Mouse (Mus musculus): ENCODE data around the gene Uhrf1bp1l.
A peak's percentile ranks its signal among the peaks of the same experiment; 100 is the strongest.
"Not testable (repeated sequence)": the region's sequence is repeated elsewhere in the genome, so short reads cannot be mapped to it uniquely, and the experiment has no call there.

Uhrf1bp1l gene

GRCm38 (mm10) chr10:89744871-89745665, at the start of gene Uhrf1bp1l:
TSS of gene Uhrf1bp1l (plus strand) at chr10:89744991.
- DNase-seq: peak; percentile 90

GRCm38 (mm10) chr10:89695194-89695911, 49.4 kb upstream of the Uhrf1bp1l start:
- no peak for DNase-seq

GRCm38 (mm10) chr10:89696270-89696669, 48.5 kb upstream of the Uhrf1bp1l start:
- not testable (repeated sequence) for DNase-seq

GRCm38 (mm10) chr10:89697956-89698355, 46.8 kb upstream of the Uhrf1bp1l start:
- no peak for DNase-seq

GRCm38 (mm10) chr10:89703042-89703441, 41.7 kb upstream of the Uhrf1bp1l start:
- DNase-seq: no peak

GRCm38 (mm10) chr10:89707397-89707796, 37.4 kb upstream of the Uhrf1bp1l start:
- DNase-seq: no peak

GRCm38 (mm10) chr10:89708720-89709119, 36.1 kb upstream of the Uhrf1bp1l start:
- DNase-seq: no peak

GRCm38 (mm10) chr10:89714910-89715309, 29.9 kb upstream of the Uhrf1bp1l start:
- no peak for DNase-seq

GRCm38 (mm10) chr10:89720252-89720651, 24.5 kb upstream of the Uhrf1bp1l start:
- DNase-seq: no peak

GRCm38 (mm10) chr10:89720796-89721195, 24.0 kb upstream of the Uhrf1bp1l start:
- no peak for DNase-seq

GRCm38 (mm10) chr10:89722247-89723195, 22.3 kb upstream of the Uhrf1bp1l start:
- no peak for DNase-seq

GRCm38 (mm10) chr10:89730386-89730785, 14.4 kb upstream of the Uhrf1bp1l start:
- DNase-seq: no peak

GRCm38 (mm10) chr10:89731341-89731740, 13.4 kb upstream of the Uhrf1bp1l start:
- no peak for DNase-seq

GRCm38 (mm10) chr10:89732001-89732794, 12.6 kb upstream of the Uhrf1bp1l start, which contains the start of gene Actr6:
TSS of gene Actr6 (minus strand) at chr10:89732295.
- peak; percentile 91 for DNase-seq

GRCm38 (mm10) chr10:89737092-89737491, 7.7 kb upstream of the Uhrf1bp1l start:
- no peak for DNase-seq

- DNase-seq: no peak
Observed at GRCm38 (mm10) chr10:89737887-89738286, 6.9 kb upstream of the Uhrf1bp1l start.

GRCm38 (mm10) chr10:89738395-89738794, 6.4 kb upstream of the Uhrf1bp1l start:
- no peak for DNase-seq

GRCm38 (mm10) chr10:89739703-89740102, 5.1 kb upstream of the Uhrf1bp1l start:
- DNase-seq: no peak

GRCm38 (mm10) chr10:89740995-89741394, 3.8 kb upstream of the Uhrf1bp1l start:
- DNase-seq: no peak

GRCm38 (mm10) chr10:89743266-89743665, 1.5 kb upstream of the Uhrf1bp1l start:
- DNase-seq: no peak

- DNase-seq: no peak
Observed at GRCm38 (mm10) chr10:89744341-89744740, 450 bp upstream of the Uhrf1bp1l start.

GRCm38 (mm10) chr10:89745666-89746020, 852 bp downstream of the Uhrf1bp1l start:
- no peak for DNase-seq
